Mouse (Mus musculus) spleen, adult 2 months (tissue): ENCODE results near the gene Igsf9b.

Source experiments
- CTCF ChIP-seq: fragments of 200-500 bp; IDR thresholded peaks from 2 replicates; pipeline ENCODE4 v1.5.1; 2011; ENCODE audit warnings: mild to moderate bottlenecking, inconsistent platforms; ENCODE audit not compliant: insufficient read depth, insufficient read length, insufficient replicate concordance; ENCODE audit errors: extremely low read depth
- POLR2A ChIP-seq: fragments of 200-500 bp; IDR thresholded peaks from 2 replicates; pipeline ENCODE4 v1.6.1; 2011; ENCODE audit warnings: low read depth, low read length, inconsistent platforms

DNA sequence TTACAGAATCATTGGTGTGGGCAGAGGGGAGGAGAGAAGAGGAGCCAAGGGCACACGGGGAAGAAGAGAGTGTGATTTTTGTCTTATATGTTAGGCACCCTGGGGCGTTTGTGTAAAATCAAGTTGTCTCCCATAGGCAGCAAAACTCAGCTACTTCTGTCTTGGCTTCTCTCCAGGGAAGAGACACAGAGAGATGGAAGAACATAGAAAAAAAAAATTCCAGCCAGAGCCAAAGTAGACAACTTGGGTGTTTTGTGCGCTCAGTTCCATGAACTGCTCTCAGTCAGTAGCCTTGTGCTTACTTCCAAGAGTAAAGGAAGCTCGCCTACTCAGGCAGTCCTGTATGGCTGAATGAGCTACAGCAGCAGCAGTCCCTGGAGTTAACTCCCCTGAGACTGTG is 31.4 kb downstream of the Igsf9b start:
- TF ChIP-seq POLR2A (no peak), CTCF (no peak)
